Mouse (Mus musculus) heart, adult 2 months (tissue): ENCODE results near the gene Abhd5.

ENCODE experiments used
- CTCF ChIP-seq: fragments of 200-600 bp; IDR thresholded peaks from 2 replicates; pipeline ENCODE4 v1.8.1; 2022; ENCODE audit warnings: antibody characterized with exemption, mild to moderate bottlenecking, moderate library complexity
- EP300 ChIP-seq: fragments of 200-500 bp; IDR thresholded peaks from 2 replicates; pipeline ENCODE4 v1.6.1; 2011; ENCODE audit warnings: low read depth, low read length, control low read depth; ENCODE audit not compliant: insufficient read depth
- POLR2A ChIP-seq: fragments of 200-500 bp; IDR thresholded peaks from 2 replicates; pipeline ENCODE4 v1.6.1; 2011; ENCODE audit warnings: mild to moderate bottlenecking, low read depth, low read length, control low read depth; ENCODE audit not compliant: insufficient read depth

GRCm38 (mm10) chr9:122350396-122351130, 845 bp upstream of the Abhd5 start:
- TF ChIP-seq POLR2A = no peak
- 0 out of 2 replicates have a peak, but pooled peaks have one; percentile 34 for TF ChIP-seq EP300
- TF ChIP-seq CTCF = no peak
